Mouse (Mus musculus) olfactory bulb, adult 2 months (tissue): ENCODE results near the gene Sh3pxd2a. TPM values are rescaled to one million over a fixed set of nuclear protein-coding genes. Genes with fewer than 3 reads are reported as not detected.

Experiments
- H3K27ac ChIP-seq: fragments of 200-500 bp; 2 replicates; pipeline ENCODE4 v1.5.1; 2012; ENCODE audit warnings: low read depth, low read length; ENCODE audit not compliant: insufficient read depth
- H3K4me1 ChIP-seq: fragments of 200-500 bp; 2 replicates; pipeline ENCODE4 v1.6.1; 2012; ENCODE audit warnings: low read length; ENCODE audit not compliant: control insufficient read depth, insufficient read depth
- H3K4me3 ChIP-seq: fragments of 200-500 bp; 2 replicates; pipeline ENCODE4 v1.5.1; 2012; ENCODE audit warnings: mild to moderate bottlenecking, low read depth, low read length, moderate library complexity; ENCODE audit not compliant: insufficient read depth
- CTCF ChIP-seq: fragments of 200-500 bp; IDR thresholded peaks from 2 replicates; pipeline ENCODE4 v1.5.1; 2012; ENCODE audit warnings: low read depth, mild to moderate bottlenecking, low read length, moderate library complexity; ENCODE audit not compliant: insufficient read depth
- POLR2A ChIP-seq: fragments of 200-500 bp; IDR thresholded peaks from 2 replicates; pipeline ENCODE4 v1.6.1; 2012; ENCODE audit warnings: mild to moderate bottlenecking, low read depth, low read length, moderate library complexity; ENCODE audit not compliant: insufficient read depth
- WGBS: fragments of 180-500 bp; shearing (Covaris S2); methylation state at CpG from one replicate; pipeline ENCODE4 v1.1.7; 2018; 5-methylcytosine and 5-hydroxymethylcytosine counted together
- polyA plus RNA-seq: library from polyadenylated mRNA; stranded (reverse); fragments of >200 nt; gene quantifications from 2 replicates; pipeline ENCODE4 v1.2.4, GENCODE M21; 2012; ENCODE audit warnings: low replicate concordance; ENCODE audit not compliant: missing spikeins, insufficient read depth, insufficient read length

Gene Sh3pxd2a
- polyA plus RNA-seq, 1 experiment, result not detected

GRCm38 (mm10) chr19:47280894-47281293 is 183.3 kb downstream of the Sh3pxd2a start:
- TF ChIP-seq POLR2A (no peak), CTCF (no peak)
- Histone ChIP-seq H3K27ac (no peak overlapping the region), H3K4me3 (no peak overlapping the region), H3K4me1 (peaks cover 59% of the 10 kb centered on the region)
- 86% methylated on average over 9 of the region's 9 CpGs for WGBS

- 64% methylated on average over 15 of the region's 15 CpGs for WGBS
Measured at GRCm38 (mm10) chr19:47279788-47280532, 184.2 kb downstream of the Sh3pxd2a start.

GRCm38 (mm10) chr19:47279372-47279771 is 184.8 kb downstream of the Sh3pxd2a start:
- no peak overlapping the region for H3K4me3 ChIP-seq
- H3K27ac ChIP-seq, result no peak overlapping the region
- peaks cover 59% of the 10 kb centered on the region for H3K4me1 ChIP-seq
- 63% methylated on average over 4 of the region's 4 CpGs for WGBS
- TF ChIP-seq POLR2A (no peak), CTCF (no peak)

More at GRCm38 (mm10) chr19:47279788-47280532, 184.2 kb downstream of the Sh3pxd2a start:
- no peak overlapping the region for H3K4me3 ChIP-seq
- TF ChIP-seq POLR2A, result no peak
- TF ChIP-seq CTCF, result no peak
- peaks cover 59% of the 10 kb centered on the region for H3K4me1 ChIP-seq
- no peak overlapping the region for H3K27ac ChIP-seq

- WGBS, result 45% methylated on average over 6 of the region's 6 CpGs
- TF ChIP-seq CTCF (no peak), POLR2A (no peak)
- H3K4me3 ChIP-seq, result no peak overlapping the region
- H3K4me1 ChIP-seq, result peaks cover 42% of the 10 kb centered on the region
- H3K27ac ChIP-seq, result 0 out of 2 replicates have a peak overlapping the region, but pooled peaks have one; percentile 9
Measured at GRCm38 (mm10) chr19:47276730-47277129, 187.5 kb downstream of the Sh3pxd2a start.

GRCm38 (mm10) chr19:47270520-47270919 is 193.7 kb downstream of the Sh3pxd2a start:
- Histone ChIP-seq H3K4me3 (no peak overlapping the region), H3K4me1 (no peaks in the 10 kb centered on the region), H3K27ac (no peak overlapping the region)
- 79% methylated on average over 9 of the region's 9 CpGs for WGBS
- TF ChIP-seq POLR2A (no peak), CTCF (no peak)

- WGBS, result 60% methylated on average over 8 of the region's 8 CpGs
- TF ChIP-seq POLR2A (no peak), CTCF (no peak; the same call in 1 of the 2 replicates)
- no peak overlapping the region for H3K4me3 ChIP-seq
Measured at GRCm38 (mm10) chr19:47269729-47270128, 194.5 kb downstream of the Sh3pxd2a start.

GRCm38 (mm10) chr19:47267066-47267465 is 197.1 kb downstream of the Sh3pxd2a start:
- Histone ChIP-seq H3K27ac (no peak overlapping the region), H3K4me3 (no peak overlapping the region), H3K4me1 (peaks cover 2% of the 10 kb centered on the region)
- 89% methylated on average over 21 of the region's 21 CpGs for WGBS
- TF ChIP-seq POLR2A (no peak), CTCF (no peak)

More at GRCm38 (mm10) chr19:47269729-47270128, 194.5 kb downstream of the Sh3pxd2a start:
- no peaks in the 10 kb centered on the region for H3K4me1 ChIP-seq
- no peak overlapping the region for H3K27ac ChIP-seq

GRCm38 (mm10) chr19:47266070-47266801 is 198.0 kb downstream of the Sh3pxd2a start:
- 85% methylated on average over 18 of the region's 18 CpGs for WGBS
- Histone ChIP-seq H3K4me3 (no peak overlapping the region), H3K27ac (no peak overlapping the region), H3K4me1 (peaks cover 2% of the 10 kb centered on the region)
- TF ChIP-seq CTCF, result no peak
- TF ChIP-seq POLR2A, result no peak
